Mouse (Mus musculus) cerebellum, adult 18-20 months (tissue): ENCODE results near the gene Tigd3.
A peak's percentile ranks its signal among the peaks of the same experiment; 100 is the strongest.

ENCODE experiments used
- DNase-seq, 2 experiments: peaks; one replicate each; pipeline ENCODE4 v3.0.0; 2021

Gene Tigd3

GRCm38 (mm10) chr19:5894002-5894678 lies at the start of gene Tigd3:
Gene Tigd3, minus strand, starts transcription at chr19:5894149.
- peak; percentile 96 to 99 for DNase-seq

GRCm38 (mm10) chr19:5943404-5943803 lies 49.5 kb upstream of the Tigd3 start:
- DNase-seq = no peak

- no peak for DNase-seq
These were observed 48.6 kb upstream of the Tigd3 start for GRCm38 (mm10) chr19:5942581-5942980.

GRCm38 (mm10) chr19:5940656-5941055 lies 46.7 kb upstream of the Tigd3 start:
- DNase-seq = peak; percentile 28 to 48

GRCm38 (mm10) chr19:5940173-5940572 lies 46.2 kb upstream of the Tigd3 start:
- DNase-seq = peak; percentile 89

GRCm38 (mm10) chr19:5939715-5940114 lies 45.8 kb upstream of the Tigd3 start:
- peak in 1 of 2 experiments; percentile 41 for DNase-seq

- no peak for DNase-seq
These were observed 44.6 kb upstream of the Tigd3 start for GRCm38 (mm10) chr19:5938516-5938915.

GRCm38 (mm10) chr19:5937836-5938406 lies 44.0 kb upstream of the Tigd3 start:
- DNase-seq = no peak

GRCm38 (mm10) chr19:5937095-5937835 lies 43.3 kb upstream of the Tigd3 start:
- peak in 1 of 2 experiments; percentile 33 for DNase-seq

DNA sequence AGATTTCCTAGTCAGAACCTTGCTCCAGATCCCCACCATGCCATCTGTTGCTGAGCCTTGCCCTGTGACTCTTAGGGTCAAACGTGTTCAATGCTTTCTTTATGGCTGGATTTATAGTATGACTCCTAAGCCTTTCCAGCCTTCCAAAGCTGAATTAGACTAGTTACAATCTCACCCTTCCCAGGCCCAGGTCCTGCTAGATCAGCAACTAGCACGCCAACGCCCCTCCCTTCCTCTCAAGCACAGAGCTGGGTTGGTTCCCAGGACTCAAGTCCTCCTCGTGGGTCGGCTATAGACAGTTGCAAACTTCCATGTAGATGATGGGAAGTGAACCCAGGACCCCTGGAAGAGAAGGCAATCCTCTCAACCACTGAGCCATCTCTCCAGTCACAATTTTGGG lies 41.7 kb upstream of the Tigd3 start:
- no peak for DNase-seq

GRCm38 (mm10) chr19:5935266-5935665 lies 41.3 kb upstream of the Tigd3 start:
- DNase-seq = no peak

- no peak for DNase-seq
These were observed 36.0 kb upstream of the Tigd3 start for GRCm38 (mm10) chr19:5929634-5930596.

DNA sequence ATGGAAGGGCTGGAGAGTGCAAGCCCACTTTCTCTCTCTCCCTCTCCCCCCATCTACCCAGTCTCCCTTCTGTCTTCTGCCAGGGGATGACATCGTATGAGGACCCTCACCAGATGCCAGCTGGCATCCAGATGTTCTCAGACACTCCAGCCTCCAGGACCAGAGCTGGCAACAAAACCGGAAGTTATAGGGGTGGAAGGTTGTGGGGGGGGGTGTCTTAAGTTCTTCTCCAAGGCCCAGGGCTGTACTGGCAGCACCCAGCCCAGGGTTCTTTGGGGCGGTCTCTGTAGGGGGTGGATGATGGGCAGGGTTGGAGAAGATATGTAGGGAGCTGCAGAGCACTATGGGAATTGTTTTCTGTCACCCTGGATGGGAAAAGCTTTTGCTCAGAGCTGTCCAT lies 34.6 kb upstream of the Tigd3 start:
- no peak for DNase-seq

DNA sequence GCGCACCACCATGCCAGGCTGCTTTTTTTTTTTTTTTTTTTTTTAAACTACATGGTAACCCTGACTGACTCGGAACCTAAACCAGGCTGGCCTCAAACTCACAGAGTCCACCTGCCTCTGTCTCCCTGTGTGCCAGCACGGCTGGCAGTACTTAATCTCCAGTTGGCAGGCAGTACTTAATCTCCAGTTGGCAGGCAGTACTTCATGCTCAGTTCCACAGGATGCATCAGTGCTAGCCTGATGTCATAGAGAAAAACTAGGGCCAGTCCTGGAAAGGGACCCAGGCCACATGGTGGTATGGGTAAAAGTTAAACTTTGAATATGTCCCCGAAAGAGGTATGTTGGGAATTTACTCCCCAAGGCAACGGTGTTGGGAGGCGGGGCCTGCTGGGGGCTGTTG lies 34.2 kb upstream of the Tigd3 start:
- no peak for DNase-seq

GRCm38 (mm10) chr19:5927532-5927931 lies 33.6 kb upstream of the Tigd3 start:
- no peak for DNase-seq

GRCm38 (mm10) chr19:5927026-5927425 lies 33.1 kb upstream of the Tigd3 start:
- no peak for DNase-seq

- DNase-seq = no peak
These were observed 31.4 kb upstream of the Tigd3 start for GRCm38 (mm10) chr19:5925311-5925855.

DNA sequence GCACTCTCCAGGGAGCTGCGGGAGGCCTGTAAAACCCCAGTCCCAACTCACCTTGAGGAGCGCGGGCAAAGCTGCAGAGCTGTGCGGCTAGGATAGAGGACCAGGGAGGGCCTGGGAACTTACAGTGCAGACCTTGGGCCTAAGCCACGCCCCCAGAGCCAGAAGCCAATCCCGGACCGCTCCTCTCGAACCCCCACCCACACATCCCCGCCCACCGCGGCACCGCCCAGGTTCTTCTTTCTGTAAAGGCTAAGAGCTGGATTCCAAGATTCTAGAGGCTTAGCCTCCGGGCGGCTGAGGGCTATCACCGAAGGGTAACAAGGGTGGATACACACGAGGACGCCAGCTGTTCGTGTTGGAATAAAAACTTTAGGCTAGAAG lies 30.8 kb upstream of the Tigd3 start, which contains the start of gene Cdc42ep2:
Cdc42ep2 (minus strand) TSS at position 104 of the 381 bp plus-strand sequence.
- DNase-seq = peak; percentile 96 to 98

DNA sequence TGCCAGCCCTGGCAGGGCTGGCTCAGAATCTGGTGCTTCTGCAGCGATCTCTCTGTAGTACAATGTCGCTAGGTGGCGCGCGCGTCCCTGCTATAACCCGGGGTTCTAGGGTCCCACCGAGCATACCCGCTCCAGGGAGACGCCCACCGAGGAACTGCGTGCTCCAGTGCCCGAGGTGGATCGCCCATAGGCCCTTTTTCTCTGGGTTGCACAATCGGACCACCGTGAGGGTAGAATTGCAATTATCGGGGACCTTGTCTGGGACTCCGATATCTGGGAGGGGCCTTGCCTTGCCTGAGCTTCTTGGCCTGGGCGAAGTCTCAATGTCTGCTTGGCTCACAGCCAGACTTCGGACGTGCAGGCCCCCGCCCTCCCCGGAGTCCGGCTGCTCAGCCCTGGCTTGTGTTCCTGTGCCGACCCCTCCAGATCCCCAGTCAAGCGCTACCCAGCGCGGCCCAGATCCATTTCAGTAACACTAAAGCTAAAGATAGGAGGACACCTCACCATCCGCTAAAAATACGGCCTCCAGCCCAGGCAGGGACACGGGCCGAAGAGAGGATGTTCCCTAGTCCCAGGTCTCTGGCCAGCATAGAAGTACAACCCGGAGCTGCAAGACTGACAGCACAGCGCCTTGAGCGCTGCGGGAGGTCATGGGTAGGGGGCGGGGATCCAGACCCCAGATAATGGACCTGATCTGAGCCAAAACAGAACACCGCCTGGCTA lies 30.2 kb upstream of the Tigd3 start:
- peak; percentile 90 to 94 for DNase-seq

- DNase-seq = no peak
These were observed 29.0 kb upstream of the Tigd3 start for GRCm38 (mm10) chr19:5922963-5923362.

DNA sequence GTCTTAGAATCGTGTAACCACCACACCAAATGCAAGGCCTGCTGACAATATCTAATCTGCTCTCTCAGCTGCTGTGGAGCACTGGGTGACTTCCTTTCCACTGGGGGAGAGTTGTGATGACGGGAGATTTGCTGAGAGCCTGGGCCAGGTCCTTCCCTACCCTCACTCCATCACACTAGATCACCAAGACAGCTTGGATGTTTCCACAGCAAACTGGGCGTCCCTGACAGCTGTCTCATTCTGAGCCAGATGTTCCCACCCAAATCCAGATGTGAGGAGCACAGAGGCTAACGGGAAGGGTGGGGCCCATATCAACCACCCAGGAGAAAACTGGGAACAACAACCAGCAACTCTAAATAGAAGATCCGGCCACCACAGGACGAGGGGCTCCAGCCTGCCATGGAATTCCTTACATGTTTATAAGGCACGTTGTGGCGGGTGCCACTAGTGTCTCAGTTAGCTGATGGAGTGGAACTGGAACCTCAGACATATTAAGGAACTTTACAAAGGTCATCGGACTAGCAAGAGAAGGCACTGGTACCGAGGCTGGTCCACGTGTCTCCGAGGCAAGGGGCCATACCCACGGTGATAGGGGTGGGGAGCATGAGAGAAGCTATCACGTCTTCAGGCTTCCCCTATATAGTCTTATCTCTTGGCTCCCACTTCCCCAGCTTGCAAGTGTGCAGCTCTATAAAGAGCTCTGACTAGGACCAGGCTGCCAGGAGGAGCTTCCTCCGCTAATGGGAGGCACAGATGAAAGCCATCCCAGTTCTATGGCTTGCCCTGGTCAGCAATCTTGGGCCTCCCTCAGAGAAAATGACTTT lies 28.4 kb upstream of the Tigd3 start:
- DNase-seq = no peak
